Mouse (Mus musculus) heart, embryonic 14.5 days (tissue): ENCODE results near the gene Rgs19. TPM values are rescaled to one million over a fixed set of nuclear protein-coding genes. Genes with fewer than 3 reads are reported as not detected.

Experiments
- ATAC-seq: fragments of 200-750 bp; cut with Nextera tagmentation; 2 replicates; pipeline ENCODE4 v1.8.0; 2017; ENCODE audit warnings: low read depth, moderate TSS enrichment; ENCODE audit not compliant: insufficient number of reproducible peaks, insufficient read depth, low FRiP score
- H3K27ac ChIP-seq, 2 experiments: fragments of 200-500 bp in 1 of 2; fragments of 300-500 bp in 1 of 2; sonication (generic) in 1 of 2; replicated peaks in 1 of 2; 2 replicates each; pipeline ENCODE4 v1.5.1; 2012 to 2014; ENCODE audit warnings: low read depth in 2 of 2, low read length in 2 of 2, control low read depth in 1 of 2, mild to moderate bottlenecking in 1 of 2, mixed read lengths in 1 of 2; ENCODE audit not compliant: control insufficient read depth in 1 of 2, insufficient read depth in 1 of 2
- H3K27me3 ChIP-seq: fragments of 300-500 bp; sonication (generic); 2 replicates; pipeline ENCODE4 v1.6.1; 2014; ENCODE audit warnings: mild to moderate bottlenecking, low read length, control low read depth; ENCODE audit not compliant: control insufficient read depth, insufficient read depth
- H3K36me3 ChIP-seq: fragments of 300-500 bp; sonication (generic); 2 replicates; pipeline ENCODE4 v1.6.1; 2014; ENCODE audit warnings: mild to moderate bottlenecking, control low read depth, low read length, mixed read lengths; ENCODE audit not compliant: control insufficient read depth, insufficient read depth
- H3K4me1 ChIP-seq, 2 experiments: fragments of 200-500 bp in 1 of 2; fragments of 300-500 bp in 1 of 2; sonication (generic) in 1 of 2; 2 replicates each; pipeline ENCODE4 v1.6.1; 2012 to 2014; ENCODE audit warnings: low read length in 2 of 2, control low read depth in 1 of 2, mixed read lengths in 1 of 2; ENCODE audit not compliant: control insufficient read depth in 2 of 2, insufficient read depth in 2 of 2
- H3K4me2 ChIP-seq: fragments of 300-500 bp; sonication (generic); 2 replicates; pipeline ENCODE4 v1.6.1; 2014; ENCODE audit warnings: mild to moderate bottlenecking, low read length
- H3K4me3 ChIP-seq, 2 experiments: fragments of 200-500 bp in 1 of 2; fragments of 300-500 bp in 1 of 2; sonication (generic) in 1 of 2; 2 replicates each; pipeline ENCODE4 v1.5.1; 2012 to 2014; ENCODE audit warnings: low read length in 2 of 2, mild to moderate bottlenecking in 2 of 2, control low read depth in 1 of 2, low read depth in 1 of 2, moderate library complexity in 1 of 2; ENCODE audit not compliant: control insufficient read depth in 1 of 2, insufficient read depth in 1 of 2
- H3K9ac ChIP-seq: fragments of 300-500 bp; sonication (generic); 2 replicates; pipeline ENCODE4 v1.6.1; 2014; ENCODE audit warnings: mild to moderate bottlenecking, low read length
- H3K9me3 ChIP-seq: fragments of 300-500 bp; sonication (generic); 2 replicates; pipeline ENCODE4 v1.6.1; 2016; ENCODE audit warnings: low read length, control low read depth; ENCODE audit not compliant: control insufficient read depth
- WGBS: fragments of 180-500 bp; shearing (Covaris S2); extraction: QIAGEN DNeasy Blood & Tissue Kit; methylation state at CpG from one replicate; pipeline ENCODE4 v1.1.7; 2014; 5-methylcytosine and 5-hydroxymethylcytosine counted together
- polyA plus RNA-seq: library from polyadenylated mRNA; unstranded; fragments of >200 nt; fragmentation: Nextera tagmentation; extraction: Ambion mirVana; gene quantifications from 2 replicates; pipeline ENCODE4 v1.2.1, GENCODE M21; 2014

The Rgs19 gene
- polyA plus RNA-seq, 1 experiment from 2014 or later: 42.8 TPM

- no peaks in the 10 kb centered on the region for H3K27me3 ChIP-seq
Measured at GRCm38 (mm10) chr2:181684713-181685112, 9.1 kb downstream of the Rgs19 start.

GRCm38 (mm10) chr2:181683381-181683780 is 10.4 kb downstream of the Rgs19 start:
- WGBS: 59% methylated on average over 4 of the region's 4 CpGs
- no peaks in the 10 kb centered on the region for H3K9me3 ChIP-seq
- H3K4me1 ChIP-seq: peaks cover 6 to 8% of the 10 kb centered on the region in 2 experiments
- H3K9ac ChIP-seq: no peak overlapping the region
- no peak overlapping the region for H3K27ac ChIP-seq
- H3K4me3 ChIP-seq: no peak overlapping the region
- H3K27me3 ChIP-seq: no peaks in the 10 kb centered on the region
- no peak overlapping the region for H3K4me2 ChIP-seq
- no peak for ATAC-seq
- peaks cover 24% of the 10 kb centered on the region for H3K36me3 ChIP-seq

More at GRCm38 (mm10) chr2:181684713-181685112, 9.1 kb downstream of the Rgs19 start:
- Histone ChIP-seq H3K4me1 (peaks cover 4 to 6% of the 10 kb centered on the region in 2 experiments; a peak in 3 of 4 replicates), H3K9ac (no peak overlapping the region), H3K27ac (no peak overlapping the region), H3K9me3 (no peaks in the 10 kb centered on the region), H3K4me3 (no peak overlapping the region), H3K4me2 (no peak overlapping the region), H3K36me3 (peaks cover 37% of the 10 kb centered on the region)
- 53% methylated on average over 1 of the region's 1 CpGs for WGBS
- no peak for ATAC-seq

DNA sequence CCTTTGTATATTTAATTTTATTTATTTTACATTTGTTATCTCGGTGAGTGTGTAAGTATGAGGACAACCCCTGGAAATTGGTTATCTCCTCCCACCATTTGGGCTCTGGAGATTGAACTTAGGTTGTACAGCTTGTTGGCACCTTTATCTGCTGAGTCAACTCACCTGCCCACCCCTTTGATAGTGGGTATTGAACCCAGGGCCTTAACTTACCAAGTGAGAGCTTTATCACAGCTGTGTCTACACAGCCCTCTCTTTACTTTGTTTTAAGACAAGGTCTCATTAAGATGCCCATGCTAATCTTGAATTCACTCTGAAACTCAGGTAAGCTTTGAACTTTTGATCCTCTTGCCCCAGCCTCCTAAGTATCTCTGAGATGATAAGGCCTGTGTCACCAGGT is 11.8 kb downstream of the Rgs19 start:
- ATAC-seq: no peak
- H3K4me1 ChIP-seq: peaks cover 7 to 12% of the 10 kb centered on the region in 2 experiments
- H3K27me3 ChIP-seq: no peaks in the 10 kb centered on the region
- 79% methylated on average over 1 of the region's 1 CpGs for WGBS
- H3K9ac ChIP-seq: no peak overlapping the region
- no peak overlapping the region for H3K27ac ChIP-seq
- H3K36me3 ChIP-seq: peaks cover 12% of the 10 kb centered on the region
- no peak overlapping the region for H3K4me2 ChIP-seq
- no peak overlapping the region for H3K4me3 ChIP-seq
- no peaks in the 10 kb centered on the region for H3K9me3 ChIP-seq

- peak; percentile 7; the same call in 1 of the 2 replicates for ATAC-seq
- peak overlapping the region in 1 of 2 experiments; percentile 65; a peak in 1 of 4 replicates for H3K27ac ChIP-seq
- WGBS: 11% methylated on average over 7 of the region's 7 CpGs
Measured at GRCm38 (mm10) chr2:181680716-181681117, 13.1 kb downstream of the Rgs19 start.

GRCm38 (mm10) chr2:181679951-181680715 is 13.6 kb downstream of the Rgs19 start, which contains the start of gene Tcea2:
Gene Tcea2, plus strand, starts transcription at chr2:181680310.
- peak within 1 kb of the TSS; percentile 83 for H3K4me2 ChIP-seq
- peak within 1 kb of the TSS; percentile 17 to 65; a peak in 3 of 4 replicates for H3K27ac ChIP-seq
- peak within 1 kb of the TSS; percentile 69 to 71 for H3K4me3 ChIP-seq
- no peaks in the 10 kb centered on the region for H3K36me3 ChIP-seq
- H3K27me3 ChIP-seq: no peaks in the 10 kb centered on the region
- peaks cover 17 to 18% of the 10 kb centered on the region in 2 experiments for H3K4me1 ChIP-seq
- under 1% methylated on average over 55 of the region's 69 CpGs for WGBS
- no peaks in the 10 kb centered on the region for H3K9me3 ChIP-seq
- peak; percentile 9 for ATAC-seq
- H3K9ac ChIP-seq: peak within 1 kb of the TSS; percentile 90

More at GRCm38 (mm10) chr2:181680716-181681117, 13.1 kb downstream of the Rgs19 start:
- peaks cover 12% of the 10 kb centered on the region in 2 experiments for H3K4me1 ChIP-seq
- H3K36me3 ChIP-seq: 0 out of 2 replicates have a peak, but pooled peaks cover 3% of the 10 kb centered on the region
- peak overlapping the region; percentile 90 for H3K9ac ChIP-seq
- H3K4me3 ChIP-seq: peak overlapping the region; percentile 69 to 71
- H3K4me2 ChIP-seq: peak overlapping the region; percentile 83
- H3K27me3 ChIP-seq: no peaks in the 10 kb centered on the region
- no peaks in the 10 kb centered on the region for H3K9me3 ChIP-seq

- no peaks in the 10 kb centered on the region for H3K9me3 ChIP-seq
- peaks cover 9% of the 10 kb centered on the region; the same call in 1 of the 2 replicates for H3K27me3 ChIP-seq
- no peak overlapping the region for H3K9ac ChIP-seq
- no peaks in the 10 kb centered on the region for H3K36me3 ChIP-seq
- 45% methylated on average over 1 of the region's 1 CpGs for WGBS
- ATAC-seq: 0 out of 2 replicates have a peak, but pooled peaks have one; percentile 29
- H3K4me2 ChIP-seq: no peak overlapping the region
- no peak overlapping the region for H3K27ac ChIP-seq
- H3K4me1 ChIP-seq: peaks cover 17 to 19% of the 10 kb centered on the region in 2 experiments
- no peak overlapping the region for H3K4me3 ChIP-seq
Measured at GRCm38 (mm10) chr2:181678780-181679179, 15.0 kb downstream of the Rgs19 start.

DNA sequence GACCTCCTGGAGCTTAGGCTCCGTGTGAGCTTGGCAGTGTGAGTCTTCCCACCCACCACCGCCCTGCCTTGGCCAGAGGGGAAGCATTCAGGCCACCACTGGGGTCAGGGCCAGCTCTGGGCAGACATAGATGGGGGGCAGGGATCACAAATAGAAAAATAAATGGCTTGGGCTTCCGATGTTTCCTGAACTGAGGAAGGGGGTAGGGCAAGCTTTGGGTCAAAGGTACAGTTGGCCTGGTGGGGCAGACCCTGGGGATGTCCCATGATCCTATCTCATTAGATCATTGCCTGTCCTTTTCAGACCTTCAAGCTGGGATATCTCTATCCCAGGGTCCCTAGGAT is 16.1 kb downstream of the Rgs19 start:
- Histone ChIP-seq H3K9ac (no peak overlapping the region), H3K36me3 (no peaks in the 10 kb centered on the region), H3K4me1 (peaks cover 17 to 19% of the 10 kb centered on the region in 2 experiments), H3K27me3 (peaks cover 13% of the 10 kb centered on the region), H3K9me3 (no peaks in the 10 kb centered on the region), H3K27ac (peak overlapping the region; percentile 46 to 61; a peak in 3 of 4 replicates), H3K4me3 (no peak overlapping the region), H3K4me2 (no peak overlapping the region)
- ATAC-seq: no peak
- 39% methylated on average over 3 of the region's 3 CpGs for WGBS
